Mouse (Mus musculus): Measurements from ENCODE around the gene 2310030G06Rik.

2310030G06Rik gene

GRCm38 (mm10) chr9:50746214-50746677 is at the start of gene 2310030G06Rik:
2310030G06Rik (minus strand) TSS chr9:50746536.
- DNase-seq (ENCODE audit: extremely low read depth, low read depth) = no peak

DNA sequence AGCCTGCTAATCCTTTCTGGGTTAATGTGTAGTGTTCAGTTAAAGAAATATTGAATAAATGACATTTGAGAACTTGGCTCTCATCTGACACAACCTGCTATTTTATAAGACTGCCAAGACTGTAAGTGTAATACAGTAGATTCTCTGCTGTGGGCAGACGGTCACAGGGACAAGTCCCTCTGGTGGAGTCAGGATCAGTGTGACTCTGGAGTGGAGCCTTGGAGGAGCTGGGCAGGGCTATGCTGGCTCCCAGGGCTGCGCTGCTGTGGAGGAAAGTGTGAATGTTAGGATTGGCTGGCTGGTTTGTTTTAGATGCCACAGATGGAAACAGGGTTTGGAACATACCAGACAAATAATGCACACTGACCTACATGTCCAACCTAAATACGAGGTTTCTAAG is 48.9 kb upstream of the 2310030G06Rik start:
- no peak for DNase-seq (ENCODE audit: extremely low read depth, low read depth)

- DNase-seq (ENCODE audit: extremely low read depth, low read depth) = peak; percentile 39
Measured at GRCm38 (mm10) chr9:50782155-50782554, 35.8 kb upstream of the 2310030G06Rik start.

- no peak for DNase-seq (ENCODE audit: extremely low read depth, low read depth)
Measured at GRCm38 (mm10) chr9:50776162-50776760, 29.9 kb upstream of the 2310030G06Rik start.

DNA sequence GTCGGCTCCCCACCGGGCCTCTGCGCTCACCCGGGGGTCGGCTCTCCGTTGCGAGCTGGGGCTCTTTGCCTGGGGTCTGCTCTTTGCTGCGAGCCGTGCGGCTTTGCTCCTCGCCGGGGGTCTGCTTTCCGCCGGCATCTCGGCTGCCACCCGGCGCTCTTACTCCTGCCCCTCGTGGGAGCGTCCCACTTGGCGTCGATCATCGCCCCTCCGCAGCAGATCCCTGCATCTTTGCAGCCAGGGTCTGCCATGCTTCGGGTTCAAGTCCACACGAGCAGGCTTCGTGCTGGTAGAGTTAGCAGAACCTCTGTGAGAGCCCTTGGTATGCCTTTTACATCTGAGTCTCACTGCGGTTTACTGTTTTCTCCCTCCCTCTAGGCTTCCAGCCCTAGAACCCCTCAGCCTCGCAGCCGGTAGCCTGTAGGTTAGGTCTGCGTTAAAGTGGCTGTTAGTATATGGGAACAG is 29.4 kb upstream of the 2310030G06Rik start:
- peak; percentile 33 for DNase-seq (ENCODE audit: extremely low read depth, low read depth)

DNA sequence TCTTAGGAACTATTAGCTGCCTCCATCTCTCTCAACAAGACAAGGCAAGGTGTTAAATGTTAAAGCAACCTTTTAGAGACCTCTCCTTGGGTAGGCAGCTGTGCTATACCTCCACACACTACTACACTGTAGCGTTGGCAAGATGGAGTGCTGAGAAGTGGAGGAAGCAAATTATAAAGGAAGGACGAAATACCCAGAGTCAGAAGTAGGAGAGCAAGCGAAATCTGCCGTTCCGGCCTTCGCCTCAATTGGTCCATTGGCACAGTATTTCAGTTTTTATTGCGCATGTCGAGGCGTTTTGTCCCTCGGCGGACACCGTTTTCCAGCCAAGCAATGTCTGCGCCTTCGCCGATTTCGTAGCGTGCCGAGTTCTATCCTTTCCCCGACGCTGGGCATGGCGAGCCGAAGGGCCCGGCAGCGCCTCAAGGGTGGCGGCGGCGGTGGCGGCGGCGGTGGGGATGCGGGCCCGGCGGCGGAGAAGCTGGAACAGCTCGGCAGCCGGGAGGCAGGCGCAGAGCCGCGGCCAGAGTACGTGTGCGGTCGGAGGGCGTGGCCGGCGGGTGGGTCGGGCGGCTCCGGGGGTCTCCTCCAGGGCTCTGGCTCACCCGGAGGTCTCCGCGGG is 28.8 kb upstream of the 2310030G06Rik start, which contains the start of the genes Alg9 and 1110032A03Rik:
Gene Alg9, plus strand, starts transcription at position 29 of the 622 bp plus-strand sequence.
Gene 1110032A03Rik, minus strand, starts transcription at position 530 of the 622 bp plus-strand sequence.
- DNase-seq (ENCODE audit: extremely low read depth, low read depth) = peak; percentile 75

DNA sequence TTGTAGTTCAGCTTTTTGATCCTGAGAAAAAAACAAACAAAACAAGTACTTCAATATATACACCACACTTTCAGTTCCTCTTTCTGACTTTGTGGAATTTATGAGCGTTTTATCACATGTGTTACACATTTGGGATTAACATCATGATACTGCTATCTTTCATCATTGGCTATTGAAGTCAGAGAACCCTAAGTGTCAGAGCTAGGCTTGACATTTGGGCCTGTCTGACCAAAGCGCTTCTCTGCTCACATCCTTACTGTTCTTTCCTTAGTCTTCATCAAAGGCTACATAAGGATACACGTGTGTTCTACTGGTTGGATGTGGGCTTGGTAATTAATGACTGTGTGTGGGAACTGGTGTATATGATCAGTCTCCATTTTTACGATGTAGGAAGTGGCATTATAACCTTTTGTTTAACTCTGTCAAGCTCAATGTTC is 27.7 kb upstream of the 2310030G06Rik start:
- peak; percentile 67 for DNase-seq (ENCODE audit: extremely low read depth, low read depth)

DNA sequence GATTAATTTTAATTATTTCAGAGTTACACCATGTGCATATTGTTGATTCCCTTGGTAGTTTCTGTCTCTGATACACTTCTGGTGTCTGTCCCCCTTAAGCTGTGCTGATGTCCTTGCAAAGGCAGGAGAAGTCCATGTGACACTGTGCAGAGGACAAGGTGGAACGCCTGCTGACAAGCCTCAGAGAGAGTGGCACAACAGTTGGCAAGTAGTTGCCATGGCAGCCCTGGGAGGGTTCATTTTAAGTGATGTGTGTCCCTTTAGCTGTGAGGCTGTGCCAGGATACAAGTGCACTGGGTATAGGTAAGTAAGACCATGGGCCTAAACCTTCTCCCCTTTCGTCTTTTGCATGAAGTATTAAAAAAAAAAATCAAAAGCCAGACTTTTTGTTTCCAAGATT is 23.7 kb upstream of the 2310030G06Rik start:
- DNase-seq (ENCODE audit: extremely low read depth, low read depth) = no peak

GRCm38 (mm10) chr9:50768107-50769002 is 22.0 kb upstream of the 2310030G06Rik start, which contains the start of gene Fdxacb1:
Fdxacb1 (plus strand) TSS chr9:50768236.
- DNase-seq (ENCODE audit: extremely low read depth, low read depth) = peak; percentile 93

DNA sequence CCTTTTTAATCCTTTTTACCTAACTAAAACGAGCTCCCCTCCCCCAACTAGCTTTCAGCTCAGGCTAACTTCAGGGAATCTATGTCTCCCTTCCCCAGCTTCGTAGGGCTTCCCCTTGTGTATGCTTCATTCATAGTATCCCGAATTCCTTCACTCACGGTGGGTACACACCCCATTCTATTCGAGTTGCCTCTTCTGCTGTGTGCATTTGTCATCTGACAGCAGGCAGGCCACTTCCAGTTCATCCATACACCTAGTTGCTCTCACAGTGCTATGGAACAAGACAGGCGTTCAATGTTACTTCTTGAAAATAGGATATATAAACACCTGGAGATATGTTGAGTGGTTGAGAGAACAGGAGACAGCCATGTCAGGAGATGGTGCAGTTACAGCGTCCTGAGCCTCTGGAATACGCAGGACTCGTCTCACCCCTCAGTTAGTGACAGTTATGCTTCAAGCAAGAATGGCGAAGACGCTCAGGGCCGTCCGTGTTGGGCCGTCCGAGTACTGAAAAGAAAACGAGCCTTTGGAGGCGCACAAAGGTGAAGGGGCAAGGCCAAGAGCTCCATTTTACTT is 21.3 kb upstream of the 2310030G06Rik start:
- DNase-seq (ENCODE audit: extremely low read depth, low read depth) = peak; percentile 5

- no peak for DNase-seq (ENCODE audit: extremely low read depth, low read depth)
Measured at GRCm38 (mm10) chr9:50763331-50763730, 17.0 kb upstream of the 2310030G06Rik start.

DNA sequence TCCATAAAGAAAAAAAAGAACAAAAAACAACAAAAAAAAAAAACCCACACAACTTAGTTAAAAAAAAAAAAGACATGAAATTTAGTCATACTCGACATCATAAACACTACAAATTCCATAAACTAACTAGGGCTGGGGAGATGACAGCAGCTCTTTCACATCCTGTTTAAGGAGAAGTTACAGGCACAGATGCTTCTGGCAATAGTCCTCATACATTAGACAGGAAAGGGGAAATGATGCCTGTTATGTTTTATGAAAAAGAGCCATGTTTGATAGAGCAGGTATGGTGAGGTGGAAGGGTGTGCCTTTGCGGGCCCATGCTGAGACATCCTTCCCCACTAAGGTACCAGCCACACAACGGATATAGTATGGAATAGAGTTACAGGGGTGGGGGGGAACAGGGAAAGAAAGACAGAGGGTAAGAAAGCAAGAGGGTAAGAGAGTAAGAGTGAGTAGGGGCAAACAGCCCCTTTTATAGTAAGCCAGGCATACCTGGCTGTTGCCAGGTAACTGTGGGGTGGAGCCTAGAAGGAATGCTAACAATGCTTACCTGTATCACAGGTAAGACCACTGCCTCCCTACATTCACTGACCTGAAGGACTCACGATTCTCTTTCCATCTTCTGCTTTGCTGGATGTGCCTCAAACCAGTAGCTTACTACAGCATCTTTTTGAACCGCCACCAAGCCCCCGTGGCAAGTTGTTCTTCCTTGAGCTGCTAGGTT is 15.3 kb upstream of the 2310030G06Rik start:
- DNase-seq (ENCODE audit: extremely low read depth, low read depth) = no peak

GRCm38 (mm10) chr9:50756711-50757110 is 10.4 kb upstream of the 2310030G06Rik start:
- DNase-seq (ENCODE audit: extremely low read depth, low read depth) = no peak

DNA sequence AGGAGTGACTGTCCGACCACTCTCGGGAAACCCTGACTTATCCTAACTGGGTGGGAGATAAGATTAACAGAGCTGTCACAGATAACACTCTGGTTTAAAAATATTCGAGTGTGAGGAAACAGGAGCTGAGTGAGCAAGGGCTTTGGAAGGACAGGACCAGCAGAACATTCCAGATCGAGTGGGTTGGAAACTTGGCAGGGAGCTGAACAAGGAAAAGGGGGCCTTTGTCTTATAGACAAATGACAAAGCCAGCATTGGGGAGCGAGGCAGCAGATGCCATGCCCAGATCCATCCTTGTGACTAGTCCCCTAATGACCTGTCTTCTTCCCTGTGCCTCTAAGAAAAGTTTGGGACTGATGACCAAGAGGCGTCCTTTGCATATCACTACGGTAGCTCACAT is 7.6 kb upstream of the 2310030G06Rik start:
- DNase-seq (ENCODE audit: extremely low read depth, low read depth) = no peak

GRCm38 (mm10) chr9:50752784-50753615 is 6.7 kb upstream of the 2310030G06Rik start:
- DNase-seq (ENCODE audit: extremely low read depth, low read depth) = no peak

DNA sequence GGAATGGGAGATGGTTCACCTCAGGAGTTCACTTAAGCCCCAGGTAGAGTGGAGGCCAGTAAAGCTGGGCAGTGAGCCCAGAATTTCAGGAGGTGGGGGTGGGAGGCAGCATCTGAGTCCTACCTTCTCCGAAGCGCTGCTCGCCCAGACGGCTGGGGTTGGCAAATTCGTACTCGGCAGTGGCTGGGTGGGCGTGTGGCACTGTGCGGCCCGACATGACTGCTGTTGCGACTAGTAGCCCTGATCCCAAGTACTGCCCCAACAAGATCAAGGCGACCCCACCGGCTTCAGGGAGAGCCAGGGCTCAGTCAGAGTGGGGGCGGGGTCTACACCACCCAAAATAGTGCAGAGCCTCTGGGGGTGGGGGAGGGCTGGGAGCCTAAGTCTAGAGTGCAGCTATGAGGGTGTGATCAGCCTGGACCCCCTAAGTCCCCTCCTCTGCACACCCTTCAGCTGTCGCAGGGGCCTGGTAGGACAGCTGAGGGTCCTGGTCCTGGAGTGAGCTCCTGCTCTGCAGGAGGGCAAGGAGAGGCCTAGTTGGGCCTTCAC is 5.8 kb upstream of the 2310030G06Rik start, which contains the start of gene Hspb2:
Gene Hspb2, minus strand, starts transcription at position 301 of the 549 bp plus-strand sequence.
- DNase-seq (ENCODE audit: extremely low read depth, low read depth) = no peak

DNA sequence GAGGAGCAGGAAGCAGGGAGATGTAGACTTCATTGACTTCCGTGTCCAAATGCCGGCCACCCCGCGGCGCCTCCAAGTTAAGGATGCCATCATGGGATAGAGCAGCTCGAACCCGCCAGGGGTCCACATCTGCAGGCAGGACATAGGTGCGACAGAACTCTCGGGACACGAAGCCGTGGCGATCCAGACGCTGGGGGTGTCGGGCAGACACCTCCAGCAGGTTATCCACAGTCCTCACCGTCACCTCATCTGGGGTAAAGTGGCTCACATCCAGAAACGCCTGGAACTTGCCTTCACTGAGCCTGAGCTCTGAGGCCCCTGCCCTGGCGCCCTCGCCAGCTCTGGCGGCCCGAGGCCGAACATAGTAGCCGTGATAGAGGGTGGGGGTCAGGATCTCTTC is 5.0 kb upstream of the 2310030G06Rik start, which contains the start of gene Cryab:
Gene Cryab, plus strand, starts transcription at position 3 of the 400 bp plus-strand sequence.
- DNase-seq (ENCODE audit: extremely low read depth, low read depth) = no peak

GRCm38 (mm10) chr9:50750706-50751105 is 4.4 kb upstream of the 2310030G06Rik start:
- DNase-seq (ENCODE audit: extremely low read depth, low read depth) = no peak

GRCm38 (mm10) chr9:50745806-50746205 is 530 bp downstream of the 2310030G06Rik start:
- DNase-seq (ENCODE audit: extremely low read depth, low read depth) = no peak

All from MEL-GATA-1-ER (cell line).